In genomic region chr12:29938376-29939041, GRCm38 (mm10) we compare ENCODE assay signal across 8 mouse cellular contexts. TPM values are rescaled to one million over a fixed set of nuclear protein-coding genes. Genes with fewer than 3 reads are reported as not detected.
DNase-seq lines count a peak whose midpoint lies in the region; ATAC-seq and TF ChIP-seq lines count a peak whose summit lies in the region.

No protein-coding gene starts in this region.

- WGBS in forebrain, embryonic 15.5 days = under 1% methylated on average over 40 of the region's 40 CpGs
- WGBS in lung, embryonic 15.5 days = 1% methylated on average over 40 of the region's 40 CpGs

- H3K27me3 ChIP-seq in forebrain, embryonic 15.5 days = no peaks in the 10 kb centered on the region
- H3K27me3 ChIP-seq in lung, embryonic 15.5 days = peaks cover 6% of the 10 kb centered on the region; the same call in 1 of the 2 replicates

- no peaks in the 10 kb centered on the region for H3K9me3 ChIP-seq in forebrain, embryonic 15.5 days
- H3K9me3 ChIP-seq in lung, embryonic 15.5 days = no peaks in the 10 kb centered on the region

- intact Hi-C loops in heart, postnatal 10 days (cut with DNase I) = loop anchor here (5.0 kb wide), 1 partner anchor 34 kb away; no protein-coding TSS in a partner anchor

- peaks cover 33% of the 10 kb centered on the region for H3K4me1 ChIP-seq in forebrain, embryonic 15.5 days
- peaks cover 27% of the 10 kb centered on the region for H3K4me1 ChIP-seq in lung, embryonic 15.5 days

- no peaks in the 10 kb centered on the region for H3K36me3 ChIP-seq in forebrain, embryonic 15.5 days
- H3K36me3 ChIP-seq in lung, embryonic 15.5 days = no peaks in the 10 kb centered on the region

- H3K4me3 ChIP-seq in forebrain, embryonic 15.5 days = peak overlapping the region; percentile 80
- peak overlapping the region; percentile 84 for H3K4me3 ChIP-seq in layer of hippocampus, adult 2 months
- H3K4me3 ChIP-seq in lung, embryonic 15.5 days = peak overlapping the region; percentile 76

- peak overlapping the region; percentile 90 for H3K9ac ChIP-seq in forebrain, embryonic 15.5 days (replicated peaks)
- peak overlapping the region; percentile 88 for H3K9ac ChIP-seq in lung, embryonic 15.5 days

- peak; percentile 41 for TF ChIP-seq CTCF in layer of hippocampus, adult 2 months (conservative IDR thresholded peaks at IDR 0.05)

- peak; percentile 53 to 57 for DNase-seq in left cerebral cortex, adult 18-20 months (ENCODE audit: low spot score in 2 of 2)
- DNase-seq in left cerebral cortex, adult 11 months (ENCODE audit: low spot score) = no peak
- peak; percentile 82 for DNase-seq in heart, postnatal 10 days
- DNase-seq in layer of hippocampus, adult 2 months (ENCODE audit: low spot score in 2 of 2) = peak; percentile 47 to 51
- DNase-seq in retina, postnatal 1 day = peak; percentile 77
- DNase-seq in spleen, adult 12 weeks (ENCODE audit: low spot score) = no peak

- H3K4me2 ChIP-seq in forebrain, embryonic 15.5 days (replicated peaks) = peak overlapping the region; percentile 51
- H3K4me2 ChIP-seq in lung, embryonic 15.5 days = peak overlapping the region; percentile 65

- ATAC-seq in forebrain, embryonic 15.5 days (replicated peaks) = peak; percentile 77
- ATAC-seq in lung, embryonic 15.5 days (ENCODE audit: borderline replicate concordance, extremely low read depth, low FRiP score, low TSS enrichment) = peak; percentile 83

- peak overlapping the region; percentile 93 for H3K27ac ChIP-seq in forebrain, embryonic 15.5 days (replicated peaks)
- peak overlapping the region; percentile 95 for H3K27ac ChIP-seq in layer of hippocampus, adult 2 months
- peak overlapping the region; percentile 91 for H3K27ac ChIP-seq in lung, embryonic 15.5 days

RNA-seq across cellular contexts. Expression of gene Pxdn, which starts 1.1 kb away (rescaled TPM):
- 10 to 100 TPM; 41.7 to 54.0 TPM for total RNA-seq in left cerebral cortex, adult 18-20 months (2021)
- polyA plus RNA-seq in forebrain, embryonic 15.5 days (2015; fragmentation: Nextera tagmentation; extraction: Ambion mirVana) = 39.7 and 41.9 TPM in 2 replicates
- 100 to 1,000 TPM; 212 to 245 TPM for total RNA-seq in heart, postnatal 10 days (2021)
- 10 to 100 TPM; 77.9 to 78.1 TPM for total RNA-seq in layer of hippocampus, adult 2 months (2021)
- polyA plus RNA-seq in lung, embryonic 15.5 days (2015; fragmentation: Nextera tagmentation; extraction: Ambion mirVana) = 92.0 and 95.3 TPM in 2 replicates

Comparison
In these comparisons a context has a peak if more than half of its experiments do, and no peak if none do; other contexts are left out.
1. DNase-seq: peak in left cerebral cortex, adult 18-20 months (2 of 2), heart, postnatal 10 days (2 of 2), layer of hippocampus, adult 2 months (2 of 2) and retina, postnatal 1 day (single experiment); none in left cerebral cortex, adult 11 months (single experiment) and spleen, adult 12 weeks (single experiment).
2. Peak in every context shown above with its lines, with median percentiles within 50 percentile points of each other: H3K27ac ChIP-seq and H3K4me3 ChIP-seq.